Mouse (Mus musculus): Measurements from ENCODE around the gene Fyn. TPM values are rescaled to one million over a fixed set of nuclear protein-coding genes. Genes with fewer than 3 reads are reported as not detected.

The Fyn gene
- polyA plus RNA-seq, 1 experiment from 2014 or later, result 34.1 TPM

DNA sequence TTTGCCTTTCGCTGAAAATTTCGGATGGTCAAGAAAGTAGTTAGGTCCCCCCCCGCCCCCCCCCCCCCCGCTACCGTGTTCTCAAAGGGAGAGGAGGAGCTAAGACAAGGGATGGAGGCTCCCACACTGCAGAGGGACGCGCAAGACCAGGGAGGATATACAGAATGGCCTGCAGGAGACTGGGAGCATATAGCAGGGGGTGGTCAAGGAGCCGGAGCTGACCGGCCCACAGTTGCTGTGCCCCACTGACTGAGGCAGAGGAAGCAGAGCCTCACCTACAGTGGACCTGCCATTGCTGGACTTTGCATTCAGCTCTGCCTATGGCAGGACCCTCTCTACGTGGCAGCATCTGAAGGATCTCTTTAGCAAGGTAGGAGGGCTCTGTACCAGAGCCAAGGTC lies 10.6 kb downstream of the Fyn start:
- H3K4me2 ChIP-seq, result no peak overlapping the region
- no peak for ATAC-seq (ENCODE audit: insufficient number of reproducible peaks, insufficient read depth, low FRiP score, low TSS enrichment, low read depth)
- no peak overlapping the region for H3K9ac ChIP-seq
- 73% methylated on average over 10 of the region's 10 CpGs for WGBS
- H3K9me3 ChIP-seq, result no peaks in the 10 kb centered on the region
- H3K27me3 ChIP-seq, result no peaks in the 10 kb centered on the region
- H3K27ac ChIP-seq, result no peak overlapping the region
- peaks cover 5% of the 10 kb centered on the region; the same call in 1 of the 2 replicates for H3K36me3 ChIP-seq
- no peak overlapping the region for H3K4me3 ChIP-seq
- H3K4me1 ChIP-seq, result peaks cover 31% of the 10 kb centered on the region

- H3K9me3 ChIP-seq, result no peaks in the 10 kb centered on the region
- no peak overlapping the region for H3K4me3 ChIP-seq
- WGBS, result 76% methylated on average over 5 of the region's 5 CpGs
- no peak overlapping the region for H3K4me2 ChIP-seq
- H3K27me3 ChIP-seq, result no peaks in the 10 kb centered on the region
- ATAC-seq (ENCODE audit: insufficient number of reproducible peaks, insufficient read depth, low FRiP score, low TSS enrichment, low read depth), result no peak
- H3K27ac ChIP-seq, result no peak overlapping the region
- H3K9ac ChIP-seq, result no peak overlapping the region
- peaks cover 28% of the 10 kb centered on the region for H3K4me1 ChIP-seq
- H3K36me3 ChIP-seq, result peaks cover 5% of the 10 kb centered on the region; the same call in 1 of the 2 replicates
Measured at GRCm38 (mm10) chr10:39379721-39380370, 11.2 kb downstream of the Fyn start.

DNA sequence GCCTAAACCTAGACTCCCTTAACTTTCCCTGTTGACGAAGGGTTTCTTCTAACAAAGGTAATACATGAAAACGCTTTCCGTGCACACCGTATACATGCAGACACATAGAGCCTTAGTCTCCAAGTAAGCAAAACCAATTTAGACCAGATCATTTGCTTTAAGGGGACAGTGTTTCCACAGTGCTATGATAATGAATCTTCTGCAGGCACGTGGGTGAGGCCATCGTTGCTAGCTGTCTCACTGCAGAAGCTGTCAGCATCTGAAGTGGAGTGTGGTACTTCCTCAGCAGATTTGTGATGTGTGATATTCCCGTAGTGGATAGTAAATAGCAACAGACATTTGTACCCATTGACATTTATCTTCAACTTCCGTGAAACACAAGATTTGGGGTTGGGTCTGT lies 16.6 kb downstream of the Fyn start:
- no peak overlapping the region for H3K4me3 ChIP-seq
- H3K36me3 ChIP-seq, result peaks cover 5% of the 10 kb centered on the region; the same call in 1 of the 2 replicates
- ATAC-seq (ENCODE audit: insufficient number of reproducible peaks, insufficient read depth, low FRiP score, low TSS enrichment, low read depth), result no peak
- 84% methylated on average over 8 of the region's 8 CpGs for WGBS
- H3K9ac ChIP-seq, result no peak overlapping the region
- H3K4me1 ChIP-seq, result peaks cover 23% of the 10 kb centered on the region
- H3K4me2 ChIP-seq, result no peak overlapping the region
- no peak overlapping the region for H3K27ac ChIP-seq
- H3K27me3 ChIP-seq, result no peaks in the 10 kb centered on the region
- H3K9me3 ChIP-seq, result no peaks in the 10 kb centered on the region

DNA sequence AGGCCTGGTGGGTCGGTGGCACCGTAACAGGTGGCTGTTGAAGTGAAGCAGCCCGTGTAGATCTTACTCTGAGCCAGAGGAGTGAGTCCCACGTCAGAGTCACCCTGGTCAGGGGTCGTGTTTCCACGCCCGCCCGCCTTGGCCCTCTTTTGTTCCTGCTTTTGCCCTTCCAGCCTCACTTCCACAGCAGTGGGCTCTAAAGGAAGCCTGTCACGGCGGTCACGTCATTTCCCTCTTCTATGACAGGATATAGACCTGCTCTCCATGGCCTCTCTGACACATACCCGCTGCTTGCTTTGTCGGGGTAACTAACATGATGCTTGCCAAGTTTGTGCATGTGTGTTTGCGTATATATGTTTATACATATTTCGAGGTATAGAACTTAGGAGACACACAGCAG lies 17.5 kb downstream of the Fyn start:
- no peak overlapping the region for H3K27ac ChIP-seq
- H3K4me1 ChIP-seq, result peaks cover 23% of the 10 kb centered on the region
- H3K27me3 ChIP-seq, result no peaks in the 10 kb centered on the region
- H3K4me2 ChIP-seq, result no peak overlapping the region
- WGBS, result 65% methylated on average over 15 of the region's 15 CpGs
- H3K36me3 ChIP-seq, result peaks cover 9% of the 10 kb centered on the region
- no peaks in the 10 kb centered on the region for H3K9me3 ChIP-seq
- H3K9ac ChIP-seq, result no peak overlapping the region
- H3K4me3 ChIP-seq, result no peak overlapping the region
- ATAC-seq (ENCODE audit: insufficient number of reproducible peaks, insufficient read depth, low FRiP score, low TSS enrichment, low read depth), result no peak

- Histone ChIP-seq H3K27me3 (no peaks in the 10 kb centered on the region), H3K36me3 (peaks cover 13% of the 10 kb centered on the region), H3K4me1 (peaks cover 20% of the 10 kb centered on the region), H3K4me3 (no peak overlapping the region), H3K9me3 (no peaks in the 10 kb centered on the region), H3K9ac (no peak overlapping the region), H3K4me2 (no peak overlapping the region), H3K27ac (no peak overlapping the region)
- no peak for ATAC-seq (ENCODE audit: insufficient number of reproducible peaks, insufficient read depth, low FRiP score, low TSS enrichment, low read depth)
- WGBS, result 71% methylated on average over 5 of the region's 5 CpGs
Measured at GRCm38 (mm10) chr10:39387024-39387423, 18.4 kb downstream of the Fyn start.

DNA sequence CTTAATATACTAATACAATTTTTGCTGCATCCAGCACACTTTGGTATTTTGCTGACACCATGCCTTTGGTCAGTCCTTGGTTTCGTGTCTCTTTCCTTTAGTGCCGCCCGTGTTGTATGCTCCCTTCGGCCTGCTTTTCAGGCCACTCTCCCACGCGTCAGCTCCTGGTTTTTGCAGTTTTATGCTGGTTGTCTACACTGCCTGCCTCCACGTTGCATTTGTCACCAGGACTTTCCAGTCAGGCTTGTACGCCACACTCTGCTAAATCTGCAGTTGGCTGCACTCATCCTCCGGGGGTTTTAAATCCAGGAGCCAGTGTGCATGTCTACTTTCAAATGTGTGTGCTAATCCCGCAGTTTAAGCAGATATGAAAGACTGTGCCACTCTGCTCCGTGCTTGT lies 18.9 kb downstream of the Fyn start:
- no peak for ATAC-seq (ENCODE audit: insufficient number of reproducible peaks, insufficient read depth, low FRiP score, low TSS enrichment, low read depth)
- no peaks in the 10 kb centered on the region for H3K9me3 ChIP-seq
- WGBS, result 80% methylated on average over 11 of the region's 11 CpGs
- no peak overlapping the region for H3K9ac ChIP-seq
- no peaks in the 10 kb centered on the region for H3K27me3 ChIP-seq
- no peak overlapping the region for H3K4me3 ChIP-seq
- peaks cover 20% of the 10 kb centered on the region for H3K4me1 ChIP-seq
- H3K4me2 ChIP-seq, result no peak overlapping the region
- H3K36me3 ChIP-seq, result peaks cover 13% of the 10 kb centered on the region
- H3K27ac ChIP-seq, result no peak overlapping the region

DNA sequence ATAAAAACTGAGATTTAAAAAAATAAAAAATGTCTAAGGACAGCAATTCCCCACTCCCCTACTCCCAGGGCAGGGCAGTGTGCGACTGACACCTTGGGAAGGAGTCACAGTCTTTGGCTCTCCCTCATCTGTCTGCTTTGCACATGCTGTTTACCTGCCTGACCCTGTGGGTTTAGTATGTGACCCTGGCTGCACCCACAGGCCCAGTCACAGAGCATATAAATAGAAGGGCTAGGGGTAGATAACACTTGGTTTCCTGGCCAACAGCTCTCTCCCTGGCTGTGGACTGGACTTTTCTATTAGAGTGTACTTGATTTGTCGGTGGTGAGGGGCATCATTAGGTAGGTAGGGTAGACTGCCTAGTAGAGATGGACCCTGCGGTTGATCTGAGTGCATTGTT lies 19.5 kb downstream of the Fyn start:
- peaks cover 20% of the 10 kb centered on the region for H3K4me1 ChIP-seq
- H3K9me3 ChIP-seq, result no peaks in the 10 kb centered on the region
- no peak for ATAC-seq (ENCODE audit: insufficient number of reproducible peaks, insufficient read depth, low FRiP score, low TSS enrichment, low read depth)
- H3K27me3 ChIP-seq, result no peaks in the 10 kb centered on the region
- H3K9ac ChIP-seq, result no peak overlapping the region
- H3K36me3 ChIP-seq, result peaks cover 13% of the 10 kb centered on the region
- no peak overlapping the region for H3K27ac ChIP-seq
- 90% methylated on average over 3 of the region's 3 CpGs for WGBS
- no peak overlapping the region for H3K4me3 ChIP-seq
- H3K4me2 ChIP-seq, result no peak overlapping the region

DNA sequence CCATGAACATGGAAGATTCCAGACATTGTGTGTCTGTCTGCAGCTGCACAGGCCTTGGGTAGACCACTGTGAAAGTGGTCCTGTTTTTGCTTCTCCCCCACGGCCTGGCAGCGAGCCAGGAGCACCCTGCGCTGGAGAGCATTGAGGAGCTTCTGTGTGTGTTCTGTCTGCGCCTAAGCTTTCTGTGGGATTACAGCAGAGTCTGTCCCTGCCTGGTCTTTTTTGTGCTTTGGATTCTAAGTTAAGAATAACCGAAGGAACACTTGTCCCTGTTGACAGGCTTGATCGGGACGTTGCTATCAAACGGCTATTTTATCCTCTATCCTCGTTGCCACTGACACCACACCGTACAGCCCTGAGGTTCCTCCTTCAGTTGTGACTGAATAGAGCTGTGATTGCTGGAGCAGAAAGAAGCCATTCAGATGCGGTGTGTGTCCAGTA lies 20.8 kb downstream of the Fyn start:
- H3K27ac ChIP-seq, result no peak overlapping the region
- no peaks in the 10 kb centered on the region for H3K9me3 ChIP-seq
- ATAC-seq (ENCODE audit: insufficient number of reproducible peaks, insufficient read depth, low FRiP score, low TSS enrichment, low read depth), result no peak
- peaks cover 13% of the 10 kb centered on the region for H3K36me3 ChIP-seq
- no peak overlapping the region for H3K4me2 ChIP-seq
- H3K4me1 ChIP-seq, result peaks cover 25% of the 10 kb centered on the region
- no peaks in the 10 kb centered on the region for H3K27me3 ChIP-seq
- 86% methylated on average over 11 of the region's 11 CpGs for WGBS
- no peak overlapping the region for H3K4me3 ChIP-seq
- no peak overlapping the region for H3K9ac ChIP-seq

- no peak for ATAC-seq (ENCODE audit: insufficient number of reproducible peaks, insufficient read depth, low FRiP score, low TSS enrichment, low read depth)
- WGBS, result 86% methylated on average over 7 of the region's 7 CpGs
- Histone ChIP-seq H3K9me3 (no peaks in the 10 kb centered on the region), H3K4me3 (no peak overlapping the region), H3K36me3 (peaks cover 20% of the 10 kb centered on the region), H3K9ac (no peak overlapping the region), H3K27ac (no peak overlapping the region), H3K4me2 (no peak overlapping the region), H3K4me1 (peaks cover 26% of the 10 kb centered on the region), H3K27me3 (no peaks in the 10 kb centered on the region)
Measured at GRCm38 (mm10) chr10:39390541-39390940, 21.9 kb downstream of the Fyn start.

DNA sequence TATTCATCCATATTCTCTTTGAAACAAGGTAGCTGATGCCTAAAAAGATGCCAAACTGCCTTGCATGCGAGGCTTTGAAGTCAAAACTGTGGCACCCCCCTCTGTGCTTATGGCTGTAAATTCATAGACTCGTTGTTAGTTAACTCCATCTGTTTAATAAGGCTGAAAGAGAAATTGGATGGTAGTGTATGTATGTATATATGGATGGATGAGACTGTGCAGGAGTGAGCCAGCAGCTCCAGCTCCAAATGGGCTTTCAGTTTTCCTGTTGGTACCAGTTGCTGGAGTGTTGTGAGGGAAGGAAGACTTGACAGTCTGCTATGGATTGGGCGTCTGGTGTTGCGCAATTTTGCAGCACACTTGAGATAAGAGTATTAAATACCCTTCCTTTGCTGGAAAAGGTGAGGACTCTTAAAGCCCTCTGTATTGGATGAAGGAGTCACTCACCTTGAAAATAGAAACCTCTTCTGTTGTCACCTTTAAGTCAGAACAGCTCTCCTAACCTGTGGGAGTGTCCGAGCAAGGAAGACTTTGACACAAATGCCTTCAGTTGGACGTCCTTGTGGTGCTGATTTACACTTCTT lies 24.3 kb downstream of the Fyn start:
- H3K9me3 ChIP-seq, result no peaks in the 10 kb centered on the region
- H3K9ac ChIP-seq, result no peak overlapping the region
- no peak for ATAC-seq (ENCODE audit: insufficient number of reproducible peaks, insufficient read depth, low FRiP score, low TSS enrichment, low read depth)
- H3K4me3 ChIP-seq, result no peak overlapping the region
- peaks cover 14% of the 10 kb centered on the region for H3K4me1 ChIP-seq
- H3K27ac ChIP-seq, result no peak overlapping the region
- WGBS, result 86% methylated on average over 6 of the region's 6 CpGs
- H3K27me3 ChIP-seq, result no peaks in the 10 kb centered on the region
- peaks cover 22% of the 10 kb centered on the region for H3K36me3 ChIP-seq
- H3K4me2 ChIP-seq, result no peak overlapping the region

- Histone ChIP-seq H3K27me3 (no peaks in the 10 kb centered on the region), H3K9ac (no peak overlapping the region), H3K27ac (no peak overlapping the region), H3K4me1 (peaks cover 11% of the 10 kb centered on the region; the same call in 1 of the 2 replicates), H3K9me3 (no peaks in the 10 kb centered on the region), H3K36me3 (peaks cover 26% of the 10 kb centered on the region), H3K4me3 (no peak overlapping the region), H3K4me2 (no peak overlapping the region)
- 87% methylated on average over 5 of the region's 5 CpGs for WGBS
- ATAC-seq (ENCODE audit: insufficient number of reproducible peaks, insufficient read depth, low FRiP score, low TSS enrichment, low read depth), result no peak
Measured at GRCm38 (mm10) chr10:39395544-39395943, 26.9 kb downstream of the Fyn start.

DNA sequence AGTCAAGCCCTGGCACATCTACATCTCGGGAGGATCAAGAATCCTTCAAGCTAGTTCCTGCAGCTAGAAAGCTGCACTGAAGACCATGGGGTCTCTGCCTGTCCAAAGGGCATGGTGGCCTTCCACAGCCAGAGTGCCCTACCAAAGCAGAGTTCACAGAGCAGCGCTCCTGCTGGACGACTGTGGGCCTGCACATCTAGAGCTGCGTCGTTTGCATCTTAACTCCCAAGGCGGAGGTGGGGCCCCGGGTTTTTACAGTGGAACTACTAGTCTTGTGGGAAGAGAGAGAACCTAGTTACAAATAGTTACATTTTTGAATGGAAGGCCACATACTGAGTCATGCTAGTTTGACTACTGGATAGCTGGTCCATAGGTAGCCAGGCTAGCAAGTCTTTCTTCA lies 30.3 kb downstream of the Fyn start:
- Histone ChIP-seq H3K9me3 (no peaks in the 10 kb centered on the region), H3K4me2 (no peak overlapping the region), H3K27ac (no peak overlapping the region), H3K27me3 (no peaks in the 10 kb centered on the region), H3K4me1 (peaks cover 11% of the 10 kb centered on the region; the same call in 1 of the 2 replicates), H3K9ac (no peak overlapping the region), H3K36me3 (peaks cover 25% of the 10 kb centered on the region), H3K4me3 (no peak overlapping the region)
- WGBS, result 78% methylated on average over 7 of the region's 7 CpGs
- no peak for ATAC-seq (ENCODE audit: insufficient number of reproducible peaks, insufficient read depth, low FRiP score, low TSS enrichment, low read depth)

Measured in embryonic facial prominence, embryonic 13.5 days (tissue).